Mouse (Mus musculus): ENCODE measurements around the gene Msh5. TPM values are rescaled to one million over a fixed set of nuclear protein-coding genes. Genes with fewer than 3 reads are reported as not detected.

Gene Msh5
- polyA plus RNA-seq, 1 experiment from 2014 or later = 3.2 TPM

DNA sequence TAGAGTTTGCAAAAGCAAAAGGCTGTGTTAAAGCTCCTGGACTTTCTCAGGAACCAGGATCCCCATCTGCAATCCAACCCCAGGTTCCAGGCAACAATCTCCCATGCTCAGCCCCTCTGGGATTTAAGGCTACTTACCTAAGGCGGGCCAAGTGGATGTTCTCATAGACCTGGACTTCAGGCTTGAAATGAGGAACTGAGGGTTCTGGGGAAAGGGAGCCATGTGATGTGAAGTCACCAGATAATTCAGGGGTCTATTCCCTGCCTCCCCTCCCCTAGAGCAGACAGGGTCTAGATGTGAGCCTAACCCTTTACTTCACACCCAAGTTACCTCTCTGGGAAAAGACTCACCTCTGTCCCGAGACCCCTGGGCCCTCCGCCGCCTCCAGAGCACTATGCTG, 34.2 kb upstream of the Msh5 start:
- no peak for ATAC-seq (replicated peaks)
- Histone ChIP-seq H3K4me2 (replicated peaks) (no peak overlapping the region), H3K4me1 (peaks cover 21% of the 10 kb centered on the region), H3K27ac (replicated peaks) (no peak overlapping the region), H3K36me3 (no peaks in the 10 kb centered on the region), H3K4me3 (no peak overlapping the region), H3K9ac (replicated peaks) (no peak overlapping the region), H3K27me3 (no peaks in the 10 kb centered on the region), H3K9me3 (no peaks in the 10 kb centered on the region)
- WGBS = 82% methylated on average over 4 of the region's 4 CpGs

- Histone ChIP-seq H3K9ac (replicated peaks) (no peak overlapping the region), H3K4me2 (replicated peaks) (no peak overlapping the region), H3K4me1 (peaks cover 21% of the 10 kb centered on the region), H3K27ac (replicated peaks) (no peak overlapping the region), H3K9me3 (no peaks in the 10 kb centered on the region), H3K36me3 (no peaks in the 10 kb centered on the region), H3K4me3 (no peak overlapping the region), H3K27me3 (no peaks in the 10 kb centered on the region)
- ATAC-seq (replicated peaks) = no peak
- WGBS = 62% methylated on average over 6 of the region's 6 CpGs
Measured at GRCm38 (mm10) chr17:35080248-35080647, 33.7 kb upstream of the Msh5 start.

GRCm38 (mm10) chr17:35079778-35080177, 33.2 kb upstream of the Msh5 start:
- 73% methylated on average over 9 of the region's 9 CpGs for WGBS
- ATAC-seq (replicated peaks) = no peak
- no peak overlapping the region for H3K27ac ChIP-seq (replicated peaks)
- no peak overlapping the region for H3K9ac ChIP-seq (replicated peaks)
- H3K36me3 ChIP-seq = no peaks in the 10 kb centered on the region
- H3K27me3 ChIP-seq = no peaks in the 10 kb centered on the region
- H3K4me3 ChIP-seq = no peak overlapping the region
- H3K9me3 ChIP-seq = no peaks in the 10 kb centered on the region
- H3K4me2 ChIP-seq (replicated peaks) = no peak overlapping the region
- H3K4me1 ChIP-seq = peaks cover 21% of the 10 kb centered on the region

DNA sequence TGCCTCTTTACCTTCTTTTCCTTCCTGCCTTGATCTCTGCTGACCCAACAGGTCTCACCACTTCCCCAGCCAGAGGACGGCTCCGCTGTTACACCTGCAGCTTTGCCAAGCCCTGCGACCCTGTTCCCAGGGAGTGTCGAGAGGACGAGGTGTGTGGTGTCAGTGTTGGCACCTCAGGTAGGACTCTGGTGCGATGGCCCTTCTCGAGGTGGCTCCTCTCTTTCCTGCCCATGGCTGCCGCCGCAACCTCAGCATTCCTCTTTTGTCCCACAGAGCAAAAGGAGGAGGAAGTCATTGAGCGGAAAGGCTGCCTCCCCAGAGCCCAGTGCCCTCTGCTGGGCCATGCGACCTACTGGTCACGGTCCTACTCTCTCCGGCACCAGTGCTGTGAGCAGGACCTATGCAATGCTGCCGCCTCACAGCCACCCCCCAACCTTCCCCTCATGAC, 31.3 kb upstream of the Msh5 start, which contains the start of gene Ly6g6d:
Gene Ly6g6d (minus strand): TSS at position 280 of the 448 bp plus-strand sequence.
- Histone ChIP-seq H3K4me1 (peaks cover 21% of the 10 kb centered on the region), H3K27ac (replicated peaks) (peak within 1 kb of the TSS; percentile 74), H3K9me3 (no peaks in the 10 kb centered on the region), H3K4me3 (peak within 1 kb of the TSS; percentile 25), H3K27me3 (no peaks in the 10 kb centered on the region), H3K36me3 (no peaks in the 10 kb centered on the region), H3K4me2 (replicated peaks) (peak within 1 kb of the TSS; percentile 34), H3K9ac (replicated peaks) (peak within 1 kb of the TSS; percentile 22; the same call in 1 of the 2 replicates)
- WGBS = 9% methylated on average over 14 of the region's 14 CpGs
- ATAC-seq (replicated peaks) = no peak

- Histone ChIP-seq H3K27ac (replicated peaks) (peak overlapping the region; percentile 74), H3K9ac (replicated peaks) (peak overlapping the region; percentile 22; the same call in 1 of the 2 replicates), H3K4me1 (peaks cover 21% of the 10 kb centered on the region), H3K4me2 (replicated peaks) (peak overlapping the region; percentile 34), H3K27me3 (no peaks in the 10 kb centered on the region), H3K9me3 (no peaks in the 10 kb centered on the region), H3K4me3 (peak overlapping the region; percentile 25), H3K36me3 (no peaks in the 10 kb centered on the region)
- ATAC-seq (replicated peaks) = peak; percentile 29; the same call in 1 of the 2 replicates
- 45% methylated on average over 2 of the region's 2 CpGs for WGBS
Measured at GRCm38 (mm10) chr17:35077285-35077684, 30.7 kb upstream of the Msh5 start.

DNA sequence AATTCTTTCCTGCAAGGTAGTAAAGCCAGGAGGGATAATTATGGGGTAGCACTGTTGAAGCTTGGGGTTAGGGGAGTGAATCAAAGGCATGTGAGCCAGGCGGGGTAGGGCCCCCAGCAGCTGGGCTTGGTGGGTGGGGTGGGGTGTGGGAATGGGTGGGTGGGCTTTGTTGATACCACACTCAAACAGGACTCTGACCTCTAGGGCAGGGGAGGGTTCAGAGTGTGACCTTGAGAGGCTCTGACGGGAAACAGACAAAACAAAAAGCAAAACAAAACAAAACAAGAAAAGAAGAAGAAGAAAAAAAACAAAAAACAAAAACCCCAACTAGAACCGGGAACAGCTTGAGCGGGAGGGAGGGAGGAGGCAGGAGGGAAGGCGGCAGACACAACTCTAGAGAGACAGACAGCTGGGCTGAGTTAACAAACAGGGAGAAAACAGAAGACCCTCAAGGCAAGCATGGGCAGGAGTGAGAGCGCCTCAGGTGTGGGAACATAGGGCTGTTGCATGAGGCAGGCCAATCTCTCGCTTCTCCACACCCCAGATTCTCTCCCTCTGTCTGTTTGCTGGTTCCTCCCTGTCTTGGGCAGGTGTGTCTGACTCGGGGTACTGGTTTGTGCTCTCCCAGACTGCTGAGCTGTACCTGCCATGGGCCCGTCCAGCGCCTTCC, 30.1 kb upstream of the Msh5 start, which contains the start of gene Ly6g6e:
Gene Ly6g6e (plus strand): TSS at position 396 of the 670 bp plus-strand sequence.
- no peaks in the 10 kb centered on the region for H3K36me3 ChIP-seq
- 28% methylated on average over 10 of the region's 10 CpGs for WGBS
- H3K4me3 ChIP-seq = peak within 1 kb of the TSS; percentile 25
- H3K27ac ChIP-seq (replicated peaks) = peak within 1 kb of the TSS; percentile 74
- H3K4me2 ChIP-seq (replicated peaks) = peak within 1 kb of the TSS; percentile 34
- no peaks in the 10 kb centered on the region for H3K9me3 ChIP-seq
- H3K4me1 ChIP-seq = peaks cover 21% of the 10 kb centered on the region
- peak; percentile 82 for ATAC-seq (replicated peaks)
- no peaks in the 10 kb centered on the region for H3K27me3 ChIP-seq
- peak within 1 kb of the TSS; percentile 22; the same call in 1 of the 2 replicates for H3K9ac ChIP-seq (replicated peaks)

DNA sequence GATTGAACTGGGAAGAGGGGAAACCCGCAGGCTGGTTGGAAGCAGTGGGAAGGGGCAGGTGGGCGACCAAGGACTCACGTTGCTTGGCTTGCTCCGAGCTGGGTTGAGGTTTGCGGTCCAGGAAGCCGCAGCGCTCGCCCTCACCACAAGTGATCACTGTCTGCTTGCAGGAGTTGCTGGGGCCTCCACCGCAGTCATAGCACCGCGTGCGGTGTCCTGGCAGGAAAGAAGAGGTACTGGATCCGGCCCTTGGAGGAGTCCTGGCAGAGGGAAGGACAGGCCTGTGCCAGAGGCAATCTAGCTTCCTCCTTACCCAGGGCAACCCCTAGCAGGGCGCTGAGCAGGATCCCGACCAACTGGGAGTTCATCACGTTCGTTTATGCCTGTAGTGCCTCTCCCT, 27.6 kb upstream of the Msh5 start:
- Histone ChIP-seq H3K4me1 (peaks cover 21% of the 10 kb centered on the region), H3K36me3 (no peaks in the 10 kb centered on the region), H3K4me3 (no peak overlapping the region), H3K4me2 (replicated peaks) (no peak overlapping the region), H3K9me3 (no peaks in the 10 kb centered on the region), H3K27me3 (no peaks in the 10 kb centered on the region), H3K9ac (replicated peaks) (no peak overlapping the region), H3K27ac (replicated peaks) (no peak overlapping the region)
- 59% methylated on average over 17 of the region's 17 CpGs for WGBS
- no peak for ATAC-seq (replicated peaks)

- WGBS = 90% methylated on average over 9 of the region's 9 CpGs
- Histone ChIP-seq H3K27ac (replicated peaks) (no peak overlapping the region), H3K9me3 (no peaks in the 10 kb centered on the region), H3K4me1 (peaks cover 2% of the 10 kb centered on the region; the same call in 1 of the 2 replicates), H3K4me2 (replicated peaks) (no peak overlapping the region), H3K9ac (replicated peaks) (no peak overlapping the region), H3K36me3 (no peaks in the 10 kb centered on the region), H3K4me3 (no peak overlapping the region), H3K27me3 (peaks cover 4% of the 10 kb centered on the region; the same call in 1 of the 2 replicates)
- no peak for ATAC-seq (replicated peaks)
Measured at GRCm38 (mm10) chr17:35071454-35071853, 24.9 kb upstream of the Msh5 start.

- H3K27ac ChIP-seq (replicated peaks) = no peak overlapping the region
- H3K4me2 ChIP-seq (replicated peaks) = no peak overlapping the region
- no peak overlapping the region for H3K9ac ChIP-seq (replicated peaks)
- ATAC-seq (replicated peaks) = no peak
- peaks cover 5% of the 10 kb centered on the region; the same call in 1 of the 2 replicates for H3K27me3 ChIP-seq
- H3K4me3 ChIP-seq = no peak overlapping the region
- H3K36me3 ChIP-seq = no peaks in the 10 kb centered on the region
- 0 out of 2 replicates have a peak, but pooled peaks cover under 1% of the 10 kb centered on the region for H3K4me1 ChIP-seq
- WGBS = 56% methylated on average over 6 of the region's 6 CpGs
- H3K9me3 ChIP-seq = no peaks in the 10 kb centered on the region
Measured at GRCm38 (mm10) chr17:35070556-35071229, 24.1 kb upstream of the Msh5 start.

GRCm38 (mm10) chr17:35068213-35068914, 21.8 kb upstream of the Msh5 start:
- Histone ChIP-seq H3K27ac (replicated peaks) (no peak overlapping the region), H3K9me3 (no peaks in the 10 kb centered on the region), H3K9ac (replicated peaks) (no peak overlapping the region), H3K36me3 (no peaks in the 10 kb centered on the region), H3K4me2 (replicated peaks) (no peak overlapping the region), H3K27me3 (peaks cover 24% of the 10 kb centered on the region; the same call in 1 of the 2 replicates), H3K4me3 (no peak overlapping the region), H3K4me1 (peaks cover 14% of the 10 kb centered on the region)
- 84% methylated on average over 17 of the region's 17 CpGs for WGBS
- ATAC-seq (replicated peaks) = no peak

DNA sequence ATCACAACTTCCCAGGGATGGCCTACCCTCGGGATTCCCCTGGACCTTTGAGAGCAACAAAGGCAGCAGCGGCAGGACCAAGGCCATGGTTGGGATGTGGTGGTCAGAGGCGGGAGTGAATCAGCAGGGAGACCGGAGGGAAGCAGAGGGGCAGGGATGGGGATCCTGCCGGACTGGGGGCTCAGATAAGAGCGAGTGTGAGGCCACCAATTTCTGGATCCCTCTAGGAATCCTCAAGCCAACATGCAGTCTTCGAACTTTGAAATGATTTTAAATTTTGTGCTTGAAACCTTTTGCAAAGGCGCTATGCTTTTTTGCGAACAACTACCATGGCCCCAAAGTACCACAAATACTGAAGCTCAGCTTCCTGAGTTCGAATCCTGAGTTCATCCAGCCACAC, 19.5 kb upstream of the Msh5 start, which contains the start of gene Mpig6b:
Gene Mpig6b (minus strand): TSS at position 101 of the 400 bp plus-strand sequence.
- ATAC-seq (replicated peaks) = no peak
- H3K4me2 ChIP-seq (replicated peaks) = peak within 1 kb of the TSS; percentile 38
- no peak within 1 kb of the TSS; the same call in 1 of the 2 replicates for H3K9ac ChIP-seq (replicated peaks)
- 46% methylated on average over 10 of the region's 10 CpGs for WGBS
- H3K9me3 ChIP-seq = no peaks in the 10 kb centered on the region
- H3K4me3 ChIP-seq = peak within 1 kb of the TSS; percentile 12
- H3K27me3 ChIP-seq = peaks cover 24% of the 10 kb centered on the region; the same call in 1 of the 2 replicates
- H3K27ac ChIP-seq (replicated peaks) = no peak within 1 kb of the TSS
- H3K4me1 ChIP-seq = peaks cover 21% of the 10 kb centered on the region
- peaks cover 18% of the 10 kb centered on the region; the same call in 1 of the 2 replicates for H3K36me3 ChIP-seq

All from forebrain, embryonic 15.5 days (tissue).